Mouse (Mus musculus) lung, postnatal 4 days (tissue): ENCODE measurements around the gene Meis3.
A peak's percentile ranks its signal among the peaks of the same experiment; 100 is the strongest.

Source experiments
- DNase-seq, 2 experiments: peaks; one replicate each; pipeline ENCODE4 v3.0.0; 2021

The Meis3 gene

DNA sequence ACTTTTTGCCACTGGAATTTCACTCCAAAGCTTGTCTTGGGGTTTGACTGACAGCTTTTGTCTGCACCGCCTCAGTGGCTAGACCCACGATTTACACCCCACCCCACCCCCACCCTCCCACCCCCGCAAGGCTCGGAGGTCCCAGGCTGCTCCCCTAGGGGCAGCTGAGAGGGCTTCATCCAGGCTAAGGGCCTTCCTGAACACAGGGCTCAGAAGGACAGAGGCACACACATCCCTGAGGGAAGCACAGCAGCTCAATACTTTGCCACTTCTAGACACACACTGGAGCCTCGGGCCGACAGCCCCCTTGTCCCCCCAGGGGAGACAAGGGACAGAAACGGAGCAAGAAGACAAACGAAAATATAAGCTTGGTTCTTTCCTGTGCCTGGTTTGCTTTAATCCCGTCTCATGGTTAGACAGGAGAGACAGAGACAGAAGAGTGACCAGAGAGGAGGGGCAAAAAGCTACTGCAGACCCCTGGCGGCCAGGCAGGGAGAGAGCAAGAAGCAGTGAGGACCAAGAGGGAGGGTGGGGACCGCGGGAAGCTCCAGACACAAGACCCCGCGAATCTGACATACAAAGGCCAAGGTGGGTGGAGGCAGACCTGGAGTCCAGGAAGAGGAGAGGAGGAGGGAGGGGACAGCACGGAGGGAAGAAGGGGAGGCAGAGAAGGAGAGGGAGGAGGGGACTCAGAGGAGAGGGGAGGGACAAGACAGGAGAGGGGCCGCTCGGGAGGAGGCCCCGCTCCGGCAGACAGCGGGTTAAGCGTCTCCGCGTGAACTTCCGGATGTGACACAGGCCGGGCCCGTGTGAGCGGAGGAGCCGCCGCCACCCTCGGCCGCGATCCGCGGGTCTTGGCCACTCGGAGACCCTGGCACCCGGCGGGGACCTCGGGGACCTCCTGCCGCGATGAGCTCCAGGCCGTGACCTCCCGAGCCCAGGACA lies at the start of gene Meis3:
Gene Meis3 (plus strand): TSS at position 494 of the 945 bp plus-strand sequence.
- peak; percentile 67 to 76 for DNase-seq

DNA sequence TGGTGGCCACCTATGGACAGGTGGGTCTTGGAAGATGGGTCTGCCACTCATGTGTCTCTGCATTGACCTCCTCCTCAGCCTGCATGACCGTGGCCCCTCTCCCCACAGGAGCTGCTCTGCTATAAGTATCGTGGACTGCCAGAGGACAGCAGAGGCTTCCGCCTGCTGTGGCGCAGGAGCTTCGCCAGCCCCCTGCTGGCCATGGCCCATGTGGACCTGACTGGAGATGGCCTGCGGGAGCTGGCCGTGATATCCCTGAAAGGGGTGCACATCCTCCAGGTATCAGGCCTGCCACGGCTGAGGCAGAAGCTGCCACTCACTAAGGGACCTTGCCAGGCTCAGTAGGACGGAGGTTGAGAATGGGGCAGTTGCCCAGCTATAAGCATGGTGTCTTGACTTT lies 49.1 kb upstream of the Meis3 start:
- DNase-seq = no peak

GRCm38 (mm10) chr7:16128344-16128743 lies 46.5 kb upstream of the Meis3 start:
- no peak for DNase-seq

GRCm38 (mm10) chr7:16128899-16129298 lies 46.0 kb upstream of the Meis3 start:
- no peak for DNase-seq

- DNase-seq = peak; percentile 76 to 82
These were observed 45.5 kb upstream of the Meis3 start, which contains the start of gene Slc8a2 for GRCm38 (mm10) chr7:16129421-16129845. TSS of gene Slc8a2 (plus strand) at chr7:16129826.

DNA sequence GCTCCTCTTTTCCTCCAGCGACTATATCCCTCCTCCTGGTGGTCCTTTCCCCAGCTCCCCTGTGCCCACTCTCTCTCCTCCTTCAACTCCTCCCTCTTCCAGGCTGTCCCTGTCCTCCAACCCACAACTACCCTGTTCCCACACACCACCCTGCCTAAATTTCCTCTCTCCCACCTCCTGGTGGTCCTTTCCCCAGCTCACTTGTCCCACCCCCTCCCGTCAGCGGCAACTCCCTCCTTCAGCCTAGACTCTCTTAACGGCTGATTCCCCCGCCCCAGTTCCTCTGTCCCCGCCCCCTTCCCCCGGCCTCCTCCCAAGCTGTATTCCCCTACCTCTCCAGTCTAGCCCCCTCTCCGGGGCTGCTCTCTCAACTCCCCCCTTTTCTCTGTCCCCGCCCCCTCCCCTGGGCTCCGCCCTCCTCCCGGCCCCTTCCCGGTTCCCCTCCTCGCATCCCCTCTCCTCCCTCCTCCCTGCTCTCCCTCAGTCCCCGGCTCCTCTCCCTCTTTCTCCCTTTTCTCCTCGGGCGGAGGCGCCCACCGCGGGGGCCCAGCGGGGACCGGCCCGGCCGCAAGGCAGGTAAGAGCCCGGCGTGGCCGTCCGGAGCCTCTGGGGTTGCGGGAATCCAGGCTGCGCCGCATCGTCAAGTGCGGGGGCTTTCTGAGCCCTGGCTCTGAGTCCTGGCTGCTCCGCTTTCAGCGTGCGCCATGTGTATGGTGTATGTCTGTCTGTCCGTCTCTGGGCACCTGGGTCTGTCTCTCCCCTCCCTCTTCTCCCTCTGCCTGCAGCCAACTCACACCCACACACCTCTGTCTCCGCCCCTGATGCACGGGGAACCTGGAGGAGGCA lies 44.8 kb upstream of the Meis3 start:
- DNase-seq = peak in 1 of 2 experiments; percentile 34

- DNase-seq = no peak
These were observed 43.8 kb upstream of the Meis3 start for GRCm38 (mm10) chr7:16130956-16131634.

DNA sequence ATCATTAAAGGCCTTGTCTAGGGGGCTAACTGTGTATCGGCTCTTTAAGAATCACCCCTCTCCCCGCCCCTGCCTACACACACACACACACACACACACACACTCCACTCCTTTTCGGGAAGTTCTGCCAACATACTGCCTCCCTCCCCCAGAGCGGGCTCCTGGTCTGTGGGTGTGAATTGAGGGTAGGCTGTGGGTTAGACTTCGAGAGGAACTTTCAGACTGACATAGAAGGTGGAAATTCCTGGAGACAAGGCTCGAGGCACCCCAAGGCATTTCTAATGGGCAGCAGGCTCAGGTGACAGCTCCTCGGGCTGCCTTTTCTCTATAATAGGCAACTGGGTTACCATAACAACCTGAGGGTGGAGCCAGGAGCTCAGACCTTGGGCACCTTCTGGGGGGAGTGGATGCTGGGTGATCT lies 42.7 kb upstream of the Meis3 start:
- DNase-seq = no peak

DNA sequence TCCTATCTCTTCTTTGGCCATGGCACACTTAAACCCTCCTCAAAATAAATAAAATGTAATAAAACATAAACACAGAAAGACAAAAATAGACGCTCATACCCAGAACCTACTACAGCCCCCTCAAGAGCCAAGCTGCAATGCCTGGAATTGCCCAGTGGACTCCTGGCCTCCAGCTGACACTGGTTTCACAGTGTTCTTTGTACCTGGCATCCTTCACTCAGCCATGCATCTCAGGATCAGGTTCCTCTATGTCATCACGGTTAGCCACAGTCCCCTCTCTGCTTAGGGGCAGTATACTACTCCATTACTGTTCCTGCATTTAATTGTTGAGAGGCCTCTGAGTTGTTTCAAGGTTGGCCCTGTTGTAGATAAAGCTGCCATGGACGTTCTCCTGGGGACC lies 42.0 kb upstream of the Meis3 start:
- DNase-seq = no peak

DNA sequence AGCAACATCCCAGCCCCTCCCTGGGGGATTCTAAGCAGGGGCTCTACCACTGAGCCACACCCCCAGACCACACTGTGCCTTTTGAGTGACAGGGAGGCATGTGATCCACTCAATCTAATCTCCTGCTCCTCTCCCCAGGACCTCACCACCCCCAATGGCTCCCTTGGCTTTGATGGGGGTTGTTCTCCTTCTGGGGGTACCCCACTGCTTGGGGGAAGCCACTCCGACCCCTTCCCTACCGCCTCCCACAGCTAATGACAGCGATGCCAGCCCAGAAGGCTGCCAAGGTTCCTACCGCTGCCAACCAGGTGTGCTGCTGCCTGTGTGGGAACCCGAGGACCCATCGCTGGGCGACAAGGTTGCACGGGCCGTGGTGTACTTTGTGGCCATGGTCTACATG lies 41.2 kb upstream of the Meis3 start:
- DNase-seq = no peak

- DNase-seq = no peak
These were observed 39.9 kb upstream of the Meis3 start for GRCm38 (mm10) chr7:16134951-16135392.

DNA sequence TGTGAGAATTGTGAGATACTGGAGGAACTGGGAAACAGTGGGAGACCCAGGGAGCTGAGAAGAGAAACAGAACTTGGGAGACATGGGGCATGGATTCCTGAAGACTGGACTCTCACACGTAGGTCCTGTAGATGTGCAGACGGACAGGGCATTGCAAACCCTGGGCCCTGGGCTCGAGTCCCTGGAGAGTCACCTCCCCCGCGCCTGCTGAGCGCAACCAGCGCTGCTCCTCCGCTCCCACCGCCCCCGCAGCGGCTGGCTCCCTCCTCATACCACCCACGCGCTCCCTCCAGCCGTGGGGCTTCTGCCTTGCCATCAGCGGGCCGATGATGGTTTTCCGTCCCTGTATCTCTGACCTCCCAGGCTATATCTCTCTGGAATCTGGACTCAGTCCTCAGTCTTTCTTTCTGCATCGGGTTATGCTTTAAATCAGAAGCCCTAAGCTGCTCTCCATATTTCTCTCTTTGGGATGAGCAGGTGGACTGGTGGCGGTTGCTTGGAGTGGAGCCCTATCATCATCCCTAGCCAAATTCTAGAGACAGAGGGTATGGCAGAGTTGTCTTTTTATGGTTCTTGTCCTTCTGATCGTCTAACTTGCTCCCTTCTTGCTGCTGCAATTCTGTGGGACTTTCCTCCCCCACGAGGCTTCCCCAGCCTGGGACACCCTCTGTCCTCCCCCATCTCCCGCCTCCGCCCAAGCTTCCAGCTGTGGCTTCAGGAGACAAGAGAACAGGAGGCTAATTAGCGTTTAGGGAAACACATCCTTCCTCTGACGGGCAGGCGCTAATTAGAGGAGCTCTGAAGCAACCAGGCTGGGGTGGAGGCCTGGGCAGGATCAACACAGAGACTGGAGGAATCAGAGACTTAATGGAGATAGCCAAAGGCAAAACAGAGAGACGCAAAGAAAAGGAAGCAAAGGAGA lies 28.1 kb upstream of the Meis3 start:
- DNase-seq = no peak

DNA sequence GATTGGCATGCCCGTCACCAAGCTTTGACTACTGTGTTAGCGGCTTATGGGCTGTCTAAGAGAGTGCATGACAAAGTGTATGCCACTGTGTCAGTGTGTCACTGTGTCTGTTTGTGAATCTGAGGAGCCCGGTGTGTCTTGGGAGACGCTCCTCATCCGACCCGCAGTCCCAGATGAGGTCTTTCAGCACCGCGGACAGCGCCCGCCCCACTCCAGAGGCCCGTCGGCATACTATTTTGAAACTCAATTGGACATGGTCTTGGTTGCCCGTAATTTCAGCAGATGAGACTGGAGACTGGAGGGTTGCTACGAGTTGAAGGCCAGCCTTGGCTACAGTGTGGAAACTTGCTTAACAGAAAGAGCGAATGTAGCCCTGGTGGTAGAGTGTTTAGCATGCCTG lies 27.2 kb upstream of the Meis3 start:
- DNase-seq = peak; percentile 60 to 69

- peak in 1 of 2 experiments; percentile 26 for DNase-seq
These were observed 25.6 kb upstream of the Meis3 start for GRCm38 (mm10) chr7:16149241-16149640.

- no peak for DNase-seq
These were observed 24.4 kb upstream of the Meis3 start for GRCm38 (mm10) chr7:16150191-16151145.

- peak in 1 of 2 experiments; percentile 44 for DNase-seq
These were observed 21.4 kb upstream of the Meis3 start for GRCm38 (mm10) chr7:16153522-16153921.

- peak in 1 of 2 experiments; percentile 48 for DNase-seq
These were observed 19.6 kb upstream of the Meis3 start for GRCm38 (mm10) chr7:16155132-16155872.

DNA sequence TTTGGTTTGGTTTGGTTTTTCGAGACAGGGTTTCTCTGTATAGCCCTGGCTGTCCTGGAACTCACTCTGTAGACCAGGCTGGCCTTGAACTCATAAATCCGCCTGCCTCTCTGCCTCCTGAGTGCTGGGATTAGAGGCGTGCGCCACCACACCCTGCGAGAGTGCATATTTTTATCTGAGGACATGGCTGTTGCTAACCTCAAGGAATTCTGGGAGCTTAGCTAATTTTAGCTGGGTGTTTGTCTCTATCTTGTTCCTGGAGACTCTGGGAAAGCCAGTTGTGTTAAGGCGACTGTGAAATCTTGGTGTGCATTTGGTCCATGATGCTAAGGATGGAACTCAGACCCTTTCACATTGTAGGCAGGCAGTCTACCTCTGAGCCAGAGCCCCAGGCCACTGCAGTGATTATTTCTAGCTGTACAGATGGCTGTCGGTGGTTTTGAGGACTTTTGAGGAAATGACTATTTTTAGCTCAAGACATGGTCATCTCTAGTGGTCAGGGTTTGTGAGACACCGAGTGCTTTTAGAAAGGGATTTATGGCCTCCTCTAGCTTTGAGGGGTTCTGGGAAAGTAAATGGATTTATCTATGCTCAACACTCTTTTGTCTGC lies 18.7 kb upstream of the Meis3 start:
- DNase-seq = no peak

GRCm38 (mm10) chr7:16158735-16159134 lies 16.2 kb upstream of the Meis3 start:
- DNase-seq = no peak
